Mouse (Mus musculus) c-Kit-positive CD71-positive TER-119-positive erythroid progenitor cells, embryonic 14.5 days (primary cell): ENCODE data around the gene Akap9.
"Not testable (repeated sequence)": the region's sequence is repeated elsewhere in the genome, so short reads cannot be mapped to it uniquely, and the experiment has no call there.

Experiments
- DNase-seq: peaks from one replicate; pipeline ENCODE4 v3.0.0-alpha.2; 2013; ENCODE audit warnings: low spot score

The Akap9 gene

GRCm38 (mm10) chr5:3927801-3928689, at the start of gene Akap9:
TSS of gene Akap9 (plus strand) at chr5:3928054.
- peak; percentile 40 for DNase-seq

GRCm38 (mm10) chr5:3886862-3887261, 41.0 kb upstream of the Akap9 start:
- not testable (repeated sequence) for DNase-seq

- no peak for DNase-seq
Measured at GRCm38 (mm10) chr5:3889201-3889600, 38.7 kb upstream of the Akap9 start.

DNA sequence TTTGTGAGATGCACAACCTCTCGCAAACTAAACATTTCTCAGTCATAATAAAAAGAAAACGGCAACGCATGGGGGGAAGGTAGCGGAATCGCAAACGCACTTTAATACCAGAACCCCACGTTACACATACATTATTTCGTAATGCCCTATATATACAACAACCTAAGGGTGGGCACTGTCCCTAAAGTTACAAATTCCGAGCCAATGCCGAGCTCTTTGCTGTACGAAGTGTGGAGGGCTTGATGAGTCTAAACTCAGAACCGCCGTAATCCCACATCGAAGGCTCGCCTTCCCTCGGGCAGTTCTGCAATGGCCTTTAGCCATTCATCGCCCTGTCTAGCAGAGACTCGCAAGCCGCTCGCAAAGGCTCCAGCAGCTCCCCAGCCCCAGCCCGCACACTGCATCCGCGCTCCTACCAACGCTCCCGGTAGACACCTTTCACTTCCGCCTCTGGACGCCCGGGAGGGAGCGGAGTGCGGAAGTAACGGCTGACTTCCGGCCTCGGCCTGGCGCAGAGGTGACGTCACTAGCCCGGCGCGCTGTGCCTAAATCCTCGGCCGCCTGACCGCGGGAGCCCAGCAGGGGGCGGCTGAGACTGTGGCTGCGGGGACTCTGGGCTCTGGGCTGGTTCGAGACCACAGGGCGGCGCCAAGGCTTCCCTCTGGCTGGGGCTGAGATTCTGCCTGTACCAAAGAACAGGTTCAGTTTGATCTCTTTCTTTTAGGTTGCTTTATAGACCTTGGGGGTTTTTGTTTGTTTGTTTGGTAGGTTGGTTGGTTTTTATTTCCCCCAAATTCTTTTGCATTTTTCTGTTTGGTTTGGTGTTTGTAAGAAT, 34.2 kb upstream of the Akap9 start, which contains the start of gene Mterf1a:
Mterf1a (minus strand) TSS at position 475 of the 835 bp plus-strand sequence.
- peak; percentile 29 for DNase-seq

- not testable (repeated sequence) for DNase-seq
Measured at GRCm38 (mm10) chr5:3894294-3894619, 33.6 kb upstream of the Akap9 start.

- no peak for DNase-seq
Measured at GRCm38 (mm10) chr5:3905471-3905870, 22.4 kb upstream of the Akap9 start.

DNA sequence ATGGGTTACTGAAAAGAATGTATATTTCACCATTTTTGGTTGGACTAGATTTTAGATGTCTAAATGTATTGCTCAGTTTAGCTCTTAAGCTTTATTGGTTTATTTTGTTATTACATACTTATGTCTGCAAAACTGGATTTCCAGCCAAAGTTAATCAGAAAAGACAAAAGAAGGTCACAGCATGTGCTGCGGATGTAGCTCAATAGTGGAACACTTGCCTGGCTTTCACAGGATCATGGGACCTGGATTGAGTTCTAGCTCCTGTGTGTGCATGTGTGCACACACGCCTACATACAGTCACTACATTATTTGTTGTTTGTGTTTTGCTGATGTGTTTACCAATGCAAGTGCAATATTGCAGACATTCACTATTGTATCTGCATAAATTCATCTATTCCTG, 5.5 kb upstream of the Akap9 start:
- DNase-seq: no peak

DNA sequence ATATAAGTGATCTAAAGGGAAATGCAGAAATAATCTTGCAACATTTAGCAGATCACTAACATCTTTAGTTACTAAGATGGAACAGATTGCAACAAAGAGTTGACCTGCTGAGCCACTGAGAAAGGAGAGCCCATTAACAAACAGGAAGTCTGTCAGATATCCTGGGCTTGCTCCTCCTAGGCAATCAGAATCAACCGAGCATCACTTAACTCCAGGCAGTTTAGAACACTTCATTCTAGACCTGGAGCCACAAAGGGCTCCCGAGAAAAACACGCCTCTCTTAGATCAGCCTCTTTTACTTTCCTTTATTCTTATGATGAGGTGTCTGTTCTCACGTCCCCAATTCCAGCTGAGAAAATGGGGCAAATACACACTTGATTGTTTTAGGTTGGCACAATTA, 1.2 kb upstream of the Akap9 start:
- DNase-seq: no peak

DNA sequence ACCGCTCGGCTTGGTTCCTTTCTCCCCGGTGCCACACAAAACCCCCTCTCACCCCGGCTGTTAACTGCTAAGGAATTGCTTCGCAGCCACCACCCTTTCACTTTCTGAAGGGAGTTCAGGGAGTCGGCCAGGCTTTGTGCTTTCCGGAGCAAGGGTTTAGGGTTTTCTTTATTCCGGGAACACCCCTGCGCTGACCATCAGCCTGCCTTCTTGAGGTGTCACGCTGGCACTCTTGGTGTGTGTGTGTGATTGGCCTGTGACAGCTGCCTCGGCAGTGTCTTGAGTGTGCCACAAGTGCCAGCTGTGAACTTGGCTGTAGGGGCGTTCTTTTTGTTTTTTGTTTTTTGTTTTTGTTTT, 814 bp downstream of the Akap9 start:
- DNase-seq: peak; percentile 45

DNA sequence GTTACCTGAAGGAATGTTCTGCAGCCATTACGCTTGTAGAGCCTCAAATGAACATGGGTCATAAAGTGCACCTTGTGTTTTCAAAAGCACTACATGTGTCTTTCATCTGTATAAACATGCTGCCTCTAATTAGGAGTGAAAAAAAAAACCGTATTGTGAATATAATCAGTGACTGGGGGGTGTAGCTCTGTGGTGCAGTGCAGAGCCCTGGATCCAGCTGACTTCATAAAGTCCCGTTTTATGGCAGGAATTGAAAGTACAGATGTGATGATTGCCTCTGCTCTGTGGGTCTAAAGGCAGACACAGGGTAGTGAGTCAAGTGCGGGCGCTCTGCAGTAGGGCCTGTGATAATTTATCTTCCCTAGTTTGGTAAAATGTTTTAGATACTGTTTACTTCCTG, 2.9 kb downstream of the Akap9 start:
- no peak for DNase-seq

DNA sequence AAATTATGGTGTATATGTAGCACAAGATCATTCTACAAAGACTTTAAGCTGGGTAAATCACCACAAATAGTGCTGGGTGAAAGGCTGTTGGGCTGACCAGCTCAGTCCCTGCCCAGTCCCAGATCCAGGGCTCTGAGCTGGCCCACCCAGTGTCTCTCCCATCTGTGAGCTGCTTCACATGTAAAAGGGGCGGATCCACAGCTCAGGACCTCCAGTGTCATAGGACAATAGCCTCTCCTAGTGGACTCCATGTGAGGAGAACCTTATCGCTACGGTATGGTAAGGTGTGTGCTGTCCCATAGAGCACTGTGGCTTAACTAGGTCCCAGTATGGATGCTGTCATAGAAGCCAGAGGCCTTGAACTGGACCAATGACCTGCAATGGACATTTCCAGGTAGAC, 3.8 kb downstream of the Akap9 start:
- no peak for DNase-seq

GRCm38 (mm10) chr5:3933551-3933950, 5.7 kb downstream of the Akap9 start:
- no peak for DNase-seq

- DNase-seq: no peak
Measured at GRCm38 (mm10) chr5:3935266-3935665, 7.4 kb downstream of the Akap9 start.

GRCm38 (mm10) chr5:3935778-3936554, 8.1 kb downstream of the Akap9 start:
- DNase-seq: no peak

DNA sequence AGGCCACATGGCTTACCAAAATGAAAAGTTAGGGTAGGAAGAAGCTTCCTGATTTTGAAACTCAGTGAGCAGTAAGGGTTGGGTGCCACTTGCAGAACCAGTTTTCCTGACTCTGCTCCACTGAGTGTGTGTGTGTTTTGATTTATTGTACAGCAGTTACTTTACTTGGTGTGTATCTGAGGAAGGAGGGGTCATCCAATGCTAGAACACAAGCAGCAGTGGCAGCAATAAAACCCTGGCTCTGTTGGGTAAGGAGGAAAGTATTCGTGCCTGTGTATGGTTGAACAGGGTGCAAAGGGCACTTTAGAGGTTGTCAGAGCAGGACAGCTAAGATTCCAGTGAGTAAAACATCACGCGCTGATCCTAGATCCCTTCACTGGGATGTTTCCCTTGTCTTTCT, 11.1 kb downstream of the Akap9 start:
- no peak for DNase-seq

DNA sequence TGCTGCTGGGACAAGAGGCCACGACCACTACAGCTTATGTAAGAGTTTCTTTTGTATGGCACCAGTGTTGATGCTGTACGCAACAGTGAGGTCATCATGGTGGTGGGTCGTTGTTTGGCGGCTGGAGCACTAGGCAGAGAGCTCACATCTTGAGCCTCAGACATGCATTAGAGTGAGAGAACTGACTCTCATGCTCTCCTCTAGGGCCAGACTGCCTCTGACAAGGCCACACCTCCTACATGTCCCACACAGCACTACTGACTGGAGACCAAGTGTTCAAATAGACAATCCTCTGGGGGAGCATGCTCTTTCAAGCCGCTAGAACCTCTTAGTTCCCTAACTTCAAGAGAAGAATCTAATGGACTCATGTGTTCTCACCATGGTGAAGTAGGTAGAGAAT, 11.5 kb downstream of the Akap9 start:
- DNase-seq: no peak

- DNase-seq: no peak
Measured at GRCm38 (mm10) chr5:3941240-3941639, 13.4 kb downstream of the Akap9 start.

- not testable (repeated sequence) for DNase-seq
Measured at GRCm38 (mm10) chr5:3943169-3943568, 15.3 kb downstream of the Akap9 start.

DNA sequence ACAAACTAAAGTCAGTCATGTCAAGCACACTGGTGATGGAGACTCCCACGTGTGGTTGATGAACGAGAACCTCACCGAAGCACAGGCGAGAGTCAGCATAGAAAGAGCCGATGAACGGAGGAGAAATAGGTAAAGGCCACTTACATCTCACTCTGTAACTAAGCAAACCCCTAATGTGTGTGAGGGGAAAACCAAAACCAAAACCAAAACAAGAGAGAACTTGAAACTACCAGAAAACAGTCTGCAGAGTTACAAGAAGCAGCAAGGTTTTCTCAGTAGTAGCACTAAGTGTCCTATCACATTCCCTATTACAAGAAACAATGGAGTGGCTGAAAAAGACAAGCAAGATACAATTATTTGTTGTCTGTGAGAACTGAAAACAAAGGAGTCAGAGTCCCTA, 24.6 kb downstream of the Akap9 start:
- DNase-seq: no peak

- no peak for DNase-seq
Measured at GRCm38 (mm10) chr5:3954541-3954940, 26.7 kb downstream of the Akap9 start.

DNA sequence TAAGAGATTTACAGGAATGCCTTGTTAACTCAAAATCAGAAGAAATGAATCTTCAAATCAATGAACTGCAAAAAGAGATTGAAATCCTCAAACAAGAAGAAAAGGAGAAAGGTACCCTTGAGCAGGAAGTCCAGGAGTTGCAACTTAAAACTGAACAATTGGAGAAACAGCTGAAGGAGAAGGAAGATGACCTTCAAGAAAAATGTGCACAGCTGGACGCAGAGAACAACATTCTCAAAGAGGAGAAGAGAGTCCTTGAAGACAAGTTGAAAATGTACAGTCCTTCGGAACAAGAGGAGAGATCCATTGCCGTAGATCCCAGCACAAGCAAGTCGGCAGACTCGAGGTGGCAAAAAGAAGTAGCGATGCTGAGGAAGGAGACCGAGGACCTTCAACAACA, 33.4 kb downstream of the Akap9 start:
- no peak for DNase-seq

- no peak for DNase-seq
Measured at GRCm38 (mm10) chr5:3968415-3968814, 40.6 kb downstream of the Akap9 start.
